Mouse (Mus musculus) hindbrain, embryonic 14.5 days (tissue): ENCODE measurements at regions not wholly inside any gene's neighbourhood (a gene's known extent, or its start where the extent isn't known, plus 50 kb on each side); places are given as distances from the start of the nearest gene placed in this dataset.
"Not testable (repeated sequence)": the region's sequence is repeated elsewhere in the genome, so short reads cannot be mapped to it uniquely, and the experiment has no call there.

Source experiments
- ATAC-seq: fragments of 200-750 bp; cut with Nextera tagmentation; 2 replicates; pipeline ENCODE4 v1.8.0; 2017; ENCODE audit warnings: moderate number of reproducible peaks, mild to moderate bottlenecking, moderate TSS enrichment, moderate library complexity; ENCODE audit not compliant: low FRiP score
- DNase-seq: peaks from one replicate; pipeline ENCODE4 v3.0.0-alpha.2; 2015; ENCODE audit warnings: low spot score
- H3K27ac ChIP-seq: fragments of 300-500 bp; sonication (generic); 2 replicates; pipeline ENCODE4 v1.5.1; 2014; ENCODE audit warnings: mild to moderate bottlenecking, moderate library complexity
- H3K27me3 ChIP-seq: fragments of 300-500 bp; sonication (generic); 2 replicates; pipeline ENCODE4 v1.6.1; 2014; ENCODE audit warnings: mild to moderate bottlenecking, low read length, mixed read lengths; ENCODE audit not compliant: control insufficient read depth, insufficient read depth
- H3K36me3 ChIP-seq: fragments of 300-500 bp; sonication (generic); replicated peaks from 2 replicates; pipeline ENCODE4 v1.6.1; 2014; ENCODE audit not compliant: control insufficient read depth, insufficient read depth
- H3K4me1 ChIP-seq: fragments of 300-500 bp; sonication (generic); replicated peaks from 2 replicates; pipeline ENCODE4 v1.6.1; 2014; ENCODE audit warnings: antibody characterized with exemption, low read length, mixed read lengths; ENCODE audit not compliant: control insufficient read depth, insufficient read depth
- H3K4me2 ChIP-seq: fragments of 300-500 bp; sonication (generic); replicated peaks from 2 replicates; pipeline ENCODE4 v1.6.1; 2014; ENCODE audit warnings: mild to moderate bottlenecking, moderate library complexity
- H3K4me3 ChIP-seq: fragments of 300-500 bp; sonication (generic); replicated peaks from 2 replicates; pipeline ENCODE4 v1.5.1; 2014; ENCODE audit warnings: mild to moderate bottlenecking, low read length
- H3K9ac ChIP-seq: fragments of 300-500 bp; sonication (generic); 2 replicates; pipeline ENCODE4 v1.6.1; 2014
- H3K9me3 ChIP-seq: fragments of 300-500 bp; sonication (generic); 2 replicates; pipeline ENCODE4 v1.6.1; 2016; ENCODE audit warnings: low read length; ENCODE audit not compliant: control insufficient read depth
- WGBS: fragments of 180-500 bp; shearing (Covaris S2); extraction: QIAGEN DNeasy Blood & Tissue Kit; methylation state at CpG from one replicate; pipeline ENCODE4 v1.1.7; 2014; 5-methylcytosine and 5-hydroxymethylcytosine counted together

GRCm38 (mm10) chr5:148789147-148789566, 140.0 kb downstream of the Katnal1 start:
- DNase-seq, result no peak
- Histone ChIP-seq H3K9me3 (no peaks in the 10 kb centered on the region), H3K27ac (no peak overlapping the region), H3K4me2 (no peak overlapping the region), H3K36me3 (no peaks in the 10 kb centered on the region), H3K4me1 (peaks cover 13% of the 10 kb centered on the region), H3K27me3 (no peaks in the 10 kb centered on the region), H3K4me3 (no peak overlapping the region), H3K9ac (no peak overlapping the region)
- 41% methylated on average over 6 of the region's 6 CpGs for WGBS
- ATAC-seq, result no peak

GRCm38 (mm10) chr5:148788690-148789089, 140.4 kb downstream of the Katnal1 start:
- no peak for DNase-seq
- Histone ChIP-seq H3K27ac (no peak overlapping the region), H3K4me3 (no peak overlapping the region), H3K9ac (no peak overlapping the region), H3K36me3 (no peaks in the 10 kb centered on the region), H3K27me3 (no peaks in the 10 kb centered on the region), H3K9me3 (no peaks in the 10 kb centered on the region), H3K4me1 (peaks cover 13% of the 10 kb centered on the region), H3K4me2 (no peak overlapping the region)
- no peak for ATAC-seq
- 88% methylated on average over 8 of the region's 8 CpGs for WGBS

- H3K36me3 ChIP-seq, result no peaks in the 10 kb centered on the region
- DNase-seq (peak; percentile 50), ATAC-seq (peak; percentile 79)
- H3K4me3 ChIP-seq, result no peak overlapping the region
- peaks cover 7% of the 10 kb centered on the region; the same call in 1 of the 2 replicates for H3K4me1 ChIP-seq
- H3K9me3 ChIP-seq, result no peaks in the 10 kb centered on the region
- H3K9ac ChIP-seq, result no peak overlapping the region
- H3K4me2 ChIP-seq, result no peak overlapping the region
- 25% methylated on average over 8 of the region's 8 CpGs for WGBS
- no peaks in the 10 kb centered on the region for H3K27me3 ChIP-seq
- no peak overlapping the region for H3K27ac ChIP-seq
Measured at GRCm38 (mm10) chr5:148787270-148787669, 141.8 kb downstream of the Katnal1 start.

GRCm38 (mm10) chr5:148781076-148781475, 148.0 kb downstream of the Katnal1 start:
- not testable (repeated sequence) for H3K4me3 ChIP-seq, H3K36me3 ChIP-seq, H3K27ac ChIP-seq, H3K4me2 ChIP-seq, H3K4me1 ChIP-seq, H3K27me3 ChIP-seq, H3K9me3 ChIP-seq, DNase-seq, H3K9ac ChIP-seq, ATAC-seq
- 49% methylated on average over 6 of the region's 6 CpGs for WGBS

GRCm38 (mm10) chr5:148776796-148777659, 152.1 kb downstream of the Katnal1 start:
- no peak for ATAC-seq
- no peak for DNase-seq
- no peak overlapping the region for H3K27ac ChIP-seq
- 85% methylated on average over 20 of the region's 20 CpGs for WGBS
- no peaks in the 10 kb centered on the region for H3K4me1 ChIP-seq
- H3K9me3 ChIP-seq, result no peaks in the 10 kb centered on the region
- H3K27me3 ChIP-seq, result no peaks in the 10 kb centered on the region
- no peak overlapping the region for H3K9ac ChIP-seq
- H3K4me2 ChIP-seq, result no peak overlapping the region
- no peaks in the 10 kb centered on the region for H3K36me3 ChIP-seq
- no peak overlapping the region for H3K4me3 ChIP-seq

GRCm38 (mm10) chr5:148775232-148775631, 153.9 kb downstream of the Katnal1 start:
- no peak for ATAC-seq
- 88% methylated on average over 3 of the region's 3 CpGs for whole genome bisulfite sequencing
- DNase-seq, result no peak

GRCm38 (mm10) chr5:148774446-148774845, 154.7 kb downstream of the Katnal1 start:
- ATAC-seq (no peak), DNase-seq (no peak)
- H3K27ac ChIP-seq, result no peak overlapping the region
- no peaks in the 10 kb centered on the region for H3K4me1 ChIP-seq
- no peak overlapping the region for H3K9ac ChIP-seq
- no peak overlapping the region for H3K4me2 ChIP-seq
- no peak overlapping the region for H3K4me3 ChIP-seq
- H3K27me3 ChIP-seq, result no peaks in the 10 kb centered on the region
- WGBS, result 70% methylated on average over 3 of the region's 3 CpGs
- H3K9me3 ChIP-seq, result no peaks in the 10 kb centered on the region
- no peaks in the 10 kb centered on the region for H3K36me3 ChIP-seq

More at GRCm38 (mm10) chr5:148775232-148775631, 153.9 kb downstream of the Katnal1 start:
- Histone ChIP-seq H3K4me3 (no peak overlapping the region), H3K9me3 (no peaks in the 10 kb centered on the region), H3K9ac (no peak overlapping the region), H3K4me1 (no peaks in the 10 kb centered on the region), H3K27ac (no peak overlapping the region), H3K36me3 (no peaks in the 10 kb centered on the region), H3K27me3 (no peaks in the 10 kb centered on the region), H3K4me2 (no peak overlapping the region)

GRCm38 (mm10) chr5:148769452-148769851, 159.7 kb downstream of the Katnal1 start:
- no peaks in the 10 kb centered on the region for H3K36me3 ChIP-seq
- ATAC-seq (no peak), DNase-seq (no peak)
- no peak overlapping the region for H3K27ac ChIP-seq
- H3K9me3 ChIP-seq, result no peaks in the 10 kb centered on the region
- no peak overlapping the region for H3K9ac ChIP-seq
- H3K4me3 ChIP-seq, result no peak overlapping the region
- H3K4me1 ChIP-seq, result no peaks in the 10 kb centered on the region
- no peaks in the 10 kb centered on the region for H3K27me3 ChIP-seq
- 85% methylated on average over 4 of the region's 4 CpGs for WGBS
- H3K4me2 ChIP-seq, result no peak overlapping the region

GRCm38 (mm10) chr5:148768346-148768745, 160.8 kb downstream of the Katnal1 start:
- no peaks in the 10 kb centered on the region for H3K4me1 ChIP-seq
- no peak overlapping the region for H3K27ac ChIP-seq
- H3K4me3 ChIP-seq, result no peak overlapping the region
- H3K9ac ChIP-seq, result no peak overlapping the region
- no peaks in the 10 kb centered on the region for H3K9me3 ChIP-seq
- no peaks in the 10 kb centered on the region for H3K27me3 ChIP-seq
- 72% methylated on average over 7 of the region's 7 CpGs for WGBS
- no peak overlapping the region for H3K4me2 ChIP-seq
- ATAC-seq (no peak), DNase-seq (no peak)
- no peaks in the 10 kb centered on the region for H3K36me3 ChIP-seq
